Mouse (Mus musculus) embryonic facial prominence, embryonic 12.5 days (tissue): ENCODE measurements around the gene Prcp. TPM values are rescaled to one million over a fixed set of nuclear protein-coding genes. Genes with fewer than 3 reads are reported as not detected.
A peak's percentile ranks its signal among the peaks of the same experiment; 100 is the strongest.
"Not testable (repeated sequence)": the region's sequence is repeated elsewhere in the genome, so short reads cannot be mapped to it uniquely, and the experiment has no call there.

ENCODE experiments used
- ATAC-seq: fragments of 200-750 bp; cut with Nextera tagmentation; 2 replicates; pipeline ENCODE4 v1.8.0; 2017; ENCODE audit not compliant: insufficient number of reproducible peaks, insufficient read depth, low FRiP score, low TSS enrichment
- H3K27ac ChIP-seq: fragments of 300-500 bp; sonication (generic); 2 replicates; pipeline ENCODE4 v1.5.1; 2016; ENCODE audit warnings: mild to moderate bottlenecking
- H3K27me3 ChIP-seq: fragments of 300-500 bp; sonication (generic); 2 replicates; pipeline ENCODE4 v1.6.1; 2016; ENCODE audit warnings: mild to moderate bottlenecking, moderate library complexity
- H3K36me3 ChIP-seq: fragments of 300-500 bp; sonication (generic); 2 replicates; pipeline ENCODE4 v1.6.1; 2016; ENCODE audit warnings: mild to moderate bottlenecking
- H3K4me1 ChIP-seq: fragments of 300-500 bp; sonication (generic); 2 replicates; pipeline ENCODE4 v1.6.1; 2016
- H3K4me2 ChIP-seq: fragments of 300-500 bp; sonication (generic); replicated peaks from 2 replicates; pipeline ENCODE4 v1.6.1; 2016; ENCODE audit warnings: mild to moderate bottlenecking, moderate library complexity
- H3K4me3 ChIP-seq: fragments of 300-500 bp; sonication (generic); 2 replicates; pipeline ENCODE4 v1.5.1; 2016; ENCODE audit warnings: mild to moderate bottlenecking
- H3K9ac ChIP-seq: fragments of 300-500 bp; sonication (generic); 2 replicates; pipeline ENCODE4 v1.6.1; 2016; ENCODE audit warnings: mild to moderate bottlenecking, moderate library complexity
- H3K9me3 ChIP-seq: fragments of 300-500 bp; sonication (generic); 2 replicates; pipeline ENCODE4 v1.6.1; 2016; ENCODE audit warnings: mild to moderate bottlenecking, moderate library complexity
- WGBS: fragments of 180-500 bp; shearing (Covaris S2); methylation state at CpG from one replicate; pipeline ENCODE4 v1.1.7; 2016; 5-methylcytosine and 5-hydroxymethylcytosine counted together
- polyA plus RNA-seq: library from polyadenylated mRNA; unstranded; fragments of >200 nt; fragmentation: Nextera tagmentation; extraction: Ambion mirVana; gene quantifications from 2 replicates; pipeline ENCODE4 v1.2.1, GENCODE M21; 2016

Prcp gene
- polyA plus RNA-seq, 1 experiment from 2014 or later, result 26.1 TPM

DNA sequence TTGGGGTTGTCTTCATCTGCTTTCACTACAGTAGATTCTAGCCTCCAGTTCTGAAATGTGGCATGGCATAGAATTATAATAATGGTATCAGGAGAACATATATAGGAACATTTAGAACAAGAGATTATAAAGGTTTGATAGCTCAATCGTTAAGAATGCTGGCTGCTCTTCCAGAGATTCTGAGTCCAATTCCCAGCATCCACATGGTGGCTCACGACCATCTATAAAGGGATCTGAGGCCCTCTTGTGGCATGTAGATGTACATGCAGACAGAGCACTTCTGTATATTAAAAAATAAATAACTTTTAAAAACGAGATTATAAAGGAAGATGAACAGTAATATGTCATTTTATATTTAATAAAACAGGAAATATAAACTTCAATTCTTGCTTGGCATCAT, 19.2 kb downstream of the Prcp start:
- no peak for ATAC-seq
- Histone ChIP-seq H3K4me2 (no peak overlapping the region), H3K27ac (no peak overlapping the region), H3K9me3 (no peaks in the 10 kb centered on the region), H3K4me1 (0 out of 2 replicates have a peak, but pooled peaks cover 5% of the 10 kb centered on the region), H3K36me3 (no peaks in the 10 kb centered on the region), H3K27me3 (no peaks in the 10 kb centered on the region), H3K9ac (no peak overlapping the region), H3K4me3 (no peak overlapping the region)
- WGBS, result 45% methylated on average over 3 of the region's 3 CpGs

- no peak for ATAC-seq
These were observed 21.8 kb downstream of the Prcp start for GRCm38 (mm10) chr7:92896036-92896435.

GRCm38 (mm10) chr7:92897021-92897420, 22.8 kb downstream of the Prcp start:
- no peak for ATAC-seq
- Histone ChIP-seq H3K27ac (no peak overlapping the region), H3K9ac (no peak overlapping the region), H3K4me2 (no peak overlapping the region), H3K4me3 (no peak overlapping the region), H3K27me3 (no peaks in the 10 kb centered on the region), H3K9me3 (no peaks in the 10 kb centered on the region), H3K4me1 (no peaks in the 10 kb centered on the region), H3K36me3 (no peaks in the 10 kb centered on the region)
- WGBS, result 62% methylated on average over 2 of the region's 2 CpGs

More at GRCm38 (mm10) chr7:92896036-92896435, 21.8 kb downstream of the Prcp start:
- Histone ChIP-seq H3K4me1 (no peaks in the 10 kb centered on the region), H3K4me2 (no peak overlapping the region), H3K36me3 (no peaks in the 10 kb centered on the region), H3K27me3 (no peaks in the 10 kb centered on the region), H3K4me3 (no peak overlapping the region), H3K9ac (no peak overlapping the region), H3K9me3 (no peaks in the 10 kb centered on the region), H3K27ac (no peak overlapping the region)
- WGBS, result 73% methylated on average over 5 of the region's 5 CpGs

GRCm38 (mm10) chr7:92903360-92904038, 29.2 kb downstream of the Prcp start:
- H3K4me2 ChIP-seq, result no peak overlapping the region
- no peak overlapping the region for H3K9ac ChIP-seq
- H3K36me3 ChIP-seq, result no peaks in the 10 kb centered on the region
- H3K9me3 ChIP-seq, result no peaks in the 10 kb centered on the region
- no peak overlapping the region for H3K27ac ChIP-seq
- no peak overlapping the region for H3K4me3 ChIP-seq
- ATAC-seq, result 0 out of 2 replicates have a peak, but pooled peaks have one; percentile 41
- 46% methylated on average over 7 of the region's 7 CpGs for WGBS
- H3K4me1 ChIP-seq, result no peaks in the 10 kb centered on the region
- no peaks in the 10 kb centered on the region for H3K27me3 ChIP-seq

DNA sequence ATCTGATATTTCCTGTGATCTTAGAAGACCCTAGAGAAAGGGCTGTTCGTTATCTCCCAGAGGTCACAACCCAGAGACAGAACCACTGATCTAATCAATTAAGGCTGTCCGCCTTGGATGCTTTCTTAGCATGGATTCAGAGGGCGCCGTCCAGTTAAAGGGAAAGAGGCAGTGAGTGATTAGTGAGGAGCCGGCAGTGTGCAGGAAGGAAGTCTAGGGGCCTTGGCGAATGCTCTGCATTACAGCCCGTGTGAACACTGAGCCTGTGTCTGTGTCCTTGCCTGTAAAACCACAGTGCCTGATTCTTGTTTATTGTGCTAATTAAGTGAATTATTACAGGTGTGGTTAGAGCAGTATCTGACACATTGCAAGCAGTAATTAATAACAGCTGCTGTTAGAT, 30.0 kb downstream of the Prcp start:
- not testable (repeated sequence) for H3K9me3 ChIP-seq, H3K9ac ChIP-seq, ATAC-seq, H3K4me3 ChIP-seq, H3K4me1 ChIP-seq, H3K27me3 ChIP-seq, H3K27ac ChIP-seq, H3K4me2 ChIP-seq, H3K36me3 ChIP-seq
- 31% methylated on average over 7 of the region's 7 CpGs for WGBS

GRCm38 (mm10) chr7:92920172-92920856, 46.0 kb downstream of the Prcp start:
- H3K4me2 ChIP-seq, result no peak overlapping the region
- no peaks in the 10 kb centered on the region for H3K4me1 ChIP-seq
- H3K36me3 ChIP-seq, result no peaks in the 10 kb centered on the region
- no peaks in the 10 kb centered on the region for H3K9me3 ChIP-seq
- no peak overlapping the region for H3K27ac ChIP-seq
- ATAC-seq, result no peak
- H3K9ac ChIP-seq, result no peak overlapping the region
- H3K4me3 ChIP-seq, result no peak overlapping the region
- WGBS, result 84% methylated on average over 6 of the region's 6 CpGs
- H3K27me3 ChIP-seq, result no peaks in the 10 kb centered on the region

GRCm38 (mm10) chr7:92920857-92921172, 46.5 kb downstream of the Prcp start:
- Histone ChIP-seq H3K36me3 (no peaks in the 10 kb centered on the region), H3K4me2 (no peak overlapping the region), H3K4me1 (no peaks in the 10 kb centered on the region), H3K4me3 (no peak overlapping the region), H3K27me3 (no peaks in the 10 kb centered on the region), H3K9me3 (no peaks in the 10 kb centered on the region), H3K27ac (no peak overlapping the region), H3K9ac (no peak overlapping the region)
- ATAC-seq, result no peak
- WGBS, result 59% methylated on average over 2 of the region's 2 CpGs

- Histone ChIP-seq H3K4me1 (no peaks in the 10 kb centered on the region), H3K36me3 (no peaks in the 10 kb centered on the region), H3K27ac (no peak overlapping the region), H3K27me3 (no peaks in the 10 kb centered on the region), H3K9ac (no peak overlapping the region), H3K9me3 (no peaks in the 10 kb centered on the region), H3K4me3 (no peak overlapping the region), H3K4me2 (no peak overlapping the region)
- 82% methylated on average over 8 of the region's 8 CpGs for WGBS
- ATAC-seq, result no peak
These were observed 58.5 kb downstream of the Prcp start for GRCm38 (mm10) chr7:92932792-92933191.

DNA sequence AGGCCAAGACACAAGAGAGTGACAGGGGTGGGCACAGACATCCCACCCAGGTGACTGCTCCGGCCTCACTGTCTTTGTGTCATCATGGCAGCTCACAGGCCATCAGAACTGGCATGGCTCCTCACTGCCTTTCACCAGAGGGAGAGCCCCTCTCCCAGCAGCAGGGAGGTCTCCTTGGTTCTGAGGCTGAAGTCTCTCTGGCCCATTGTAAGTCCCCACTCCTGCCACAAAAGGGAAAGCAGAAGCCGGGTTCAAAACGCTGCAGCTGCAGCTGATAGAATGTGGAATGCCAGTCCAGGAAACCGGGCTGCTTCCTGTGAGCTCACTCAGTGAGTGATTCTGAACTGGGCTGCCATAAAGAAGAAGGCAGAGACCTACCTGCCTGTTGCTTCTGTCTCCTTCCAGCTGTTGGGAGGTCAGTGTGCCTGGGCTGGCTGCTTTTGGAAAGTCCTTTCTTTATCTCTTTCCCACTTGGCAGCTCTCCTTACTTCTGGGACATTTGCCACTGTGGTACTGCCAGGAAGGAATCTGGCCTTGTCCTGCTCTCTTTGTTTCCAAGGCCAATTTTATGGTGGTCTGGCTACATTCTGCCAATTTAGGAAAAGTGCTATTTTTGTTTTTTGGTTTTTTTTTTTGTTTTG, 59.2 kb downstream of the Prcp start:
- not testable (repeated sequence) for H3K4me2 ChIP-seq, H3K4me1 ChIP-seq, H3K27me3 ChIP-seq, H3K27ac ChIP-seq, H3K9me3 ChIP-seq, H3K9ac ChIP-seq, H3K36me3 ChIP-seq, H3K4me3 ChIP-seq, ATAC-seq
- WGBS, result 55% methylated on average over 4 of the region's 4 CpGs

- no peaks in the 10 kb centered on the region for H3K36me3 ChIP-seq
- no peaks in the 10 kb centered on the region for H3K27me3 ChIP-seq
- 0 out of 2 replicates have a peak, but pooled peaks cover 9% of the 10 kb centered on the region for H3K4me1 ChIP-seq
- no peak for ATAC-seq
- H3K4me3 ChIP-seq, result no peak overlapping the region
- no peaks in the 10 kb centered on the region for H3K9me3 ChIP-seq
- 60% methylated on average over 5 of the region's 5 CpGs for WGBS
- no peak overlapping the region for H3K27ac ChIP-seq
- no peak overlapping the region for H3K4me2 ChIP-seq
- H3K9ac ChIP-seq, result no peak overlapping the region
These were observed 62.5 kb downstream of the Prcp start for GRCm38 (mm10) chr7:92936747-92937146.

GRCm38 (mm10) chr7:92937955-92938354, 63.7 kb downstream of the Prcp start:
- H3K27ac ChIP-seq, result no peak overlapping the region
- no peaks in the 10 kb centered on the region for H3K27me3 ChIP-seq
- H3K36me3 ChIP-seq, result no peaks in the 10 kb centered on the region
- no peak overlapping the region for H3K4me3 ChIP-seq
- H3K4me1 ChIP-seq, result 0 out of 2 replicates have a peak, but pooled peaks cover 9% of the 10 kb centered on the region
- H3K9ac ChIP-seq, result no peak overlapping the region
- H3K4me2 ChIP-seq, result no peak overlapping the region
- 22% methylated on average over 6 of the region's 6 CpGs for WGBS
- no peak for ATAC-seq
- no peaks in the 10 kb centered on the region for H3K9me3 ChIP-seq

DNA sequence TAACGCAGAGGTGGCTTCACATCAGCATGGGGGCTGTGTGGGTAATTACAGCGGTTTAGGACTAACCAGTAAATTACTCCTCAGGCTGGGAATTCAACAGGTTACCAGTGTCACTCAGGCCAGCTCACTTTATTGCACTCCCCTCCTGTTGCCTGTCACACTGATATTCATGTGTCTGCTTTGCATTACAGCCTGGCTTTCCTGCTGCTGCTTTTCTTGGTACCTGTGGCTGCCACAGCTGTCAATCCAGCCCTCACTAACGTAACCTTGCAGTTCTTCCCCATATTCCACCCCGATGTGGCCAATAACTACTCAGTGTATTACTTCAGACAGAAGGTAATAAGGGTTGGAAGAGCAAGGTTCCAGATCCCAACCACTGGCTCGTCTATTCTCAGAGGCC, 65.5 kb downstream of the Prcp start:
- 30% methylated on average over 5 of the region's 5 CpGs for WGBS
- Histone ChIP-seq H3K4me1 (0 out of 2 replicates have a peak, but pooled peaks cover 9% of the 10 kb centered on the region), H3K9ac (no peak overlapping the region), H3K4me2 (no peak overlapping the region), H3K9me3 (no peaks in the 10 kb centered on the region), H3K36me3 (no peaks in the 10 kb centered on the region), H3K4me3 (no peak overlapping the region), H3K27ac (no peak overlapping the region), H3K27me3 (no peaks in the 10 kb centered on the region)
- 0 out of 2 replicates have a peak, but pooled peaks have one; percentile 22 for ATAC-seq
